Mouse (Mus musculus) lung, embryonic 14.5 days (tissue): ENCODE measurements at regions not wholly inside any gene's neighbourhood (a gene's known extent, or its start where the extent isn't known, plus 50 kb on each side); places are given as distances from the start of the nearest gene placed in this dataset.
A peak's percentile ranks its signal among the peaks of the same experiment; 100 is the strongest.

Source experiments
- ATAC-seq: fragments of 200-750 bp; cut with Nextera tagmentation; 2 replicates; pipeline ENCODE4 v1.8.0; 2017; ENCODE audit warnings: mild to moderate bottlenecking, moderate TSS enrichment, moderate library complexity; ENCODE audit not compliant: insufficient read depth
- DNase-seq: peaks from one replicate; pipeline ENCODE4 v3.0.0-alpha.2; 2015
- H3K27ac ChIP-seq: fragments of 300-500 bp; sonication (generic); 2 replicates; pipeline ENCODE4 v1.5.1; 2014; ENCODE audit warnings: low read depth, mild to moderate bottlenecking, moderate library complexity
- H3K27me3 ChIP-seq: fragments of 300-500 bp; sonication (generic); 2 replicates; pipeline ENCODE4 v1.6.1; 2014; ENCODE audit warnings: low read length, control low read depth; ENCODE audit not compliant: insufficient read depth
- H3K36me3 ChIP-seq: fragments of 300-500 bp; sonication (generic); 2 replicates; pipeline ENCODE4 v1.6.1; 2014; ENCODE audit warnings: control low read depth; ENCODE audit not compliant: insufficient read depth
- H3K4me1 ChIP-seq: fragments of 300-500 bp; sonication (generic); 2 replicates; pipeline ENCODE4 v1.6.1; 2014; ENCODE audit warnings: antibody characterized with exemption, control low read depth; ENCODE audit not compliant: insufficient read depth
- H3K4me2 ChIP-seq: fragments of 300-500 bp; sonication (generic); 2 replicates; pipeline ENCODE4 v1.6.1; 2014; ENCODE audit warnings: mild to moderate bottlenecking
- H3K4me3 ChIP-seq: fragments of 300-500 bp; sonication (generic); 2 replicates; pipeline ENCODE4 v1.5.1; 2014; ENCODE audit warnings: low read depth, low read length
- H3K9ac ChIP-seq: fragments of 300-500 bp; sonication (generic); 2 replicates; pipeline ENCODE4 v1.6.1; 2014
- H3K9me3 ChIP-seq: fragments of 300-500 bp; sonication (generic); 2 replicates; pipeline ENCODE4 v1.6.1; 2016; ENCODE audit warnings: low read depth, low read length, control low read depth
- CTCF ChIP-seq: IDR thresholded peaks from 2 replicates; pipeline ENCODE4 v1.5.1; 2016; ENCODE audit warnings: antibody characterized with exemption, low read depth
- WGBS: fragments of 180-500 bp; shearing (Covaris S2); extraction: QIAGEN DNeasy Blood & Tissue Kit; methylation state at CpG from one replicate; pipeline ENCODE4 v1.1.7; 2014; 5-methylcytosine and 5-hydroxymethylcytosine counted together

- no peak for DNase-seq
Measured at GRCm38 (mm10) chr12:92291490-92291889, 442.5 kb upstream of the Sel1l start.

GRCm38 (mm10) chr12:92285511-92285910 is 436.6 kb upstream of the Sel1l start:
- H3K36me3 ChIP-seq, result no peaks in the 10 kb centered on the region
- H3K4me3 ChIP-seq, result no peak overlapping the region
- H3K4me2 ChIP-seq, result no peak overlapping the region
- ATAC-seq (no peak), DNase-seq (no peak)
- H3K9me3 ChIP-seq, result no peaks in the 10 kb centered on the region
- no peak overlapping the region for H3K9ac ChIP-seq
- TF ChIP-seq CTCF, result no peak
- WGBS, result 85% methylated on average over 5 of the region's 5 CpGs
- H3K27ac ChIP-seq, result no peak overlapping the region
- H3K27me3 ChIP-seq, result no peaks in the 10 kb centered on the region
- no peaks in the 10 kb centered on the region for H3K4me1 ChIP-seq

More at GRCm38 (mm10) chr12:92291490-92291889, 442.5 kb upstream of the Sel1l start:
- H3K4me2 ChIP-seq, result no peak overlapping the region
- WGBS, result 94% methylated on average over 1 of the region's 1 CpGs
- no peak overlapping the region for H3K9ac ChIP-seq
- no peak for ATAC-seq
- no peaks in the 10 kb centered on the region for H3K36me3 ChIP-seq
- no peak overlapping the region for H3K27ac ChIP-seq
- H3K27me3 ChIP-seq, result no peaks in the 10 kb centered on the region
- no peak overlapping the region for H3K4me3 ChIP-seq
- no peaks in the 10 kb centered on the region for H3K9me3 ChIP-seq
- H3K4me1 ChIP-seq, result no peaks in the 10 kb centered on the region
- no peak for TF ChIP-seq CTCF

GRCm38 (mm10) chr12:92280470-92280869 is 431.5 kb upstream of the Sel1l start:
- DNase-seq (no peak), ATAC-seq (no peak)
- no peaks in the 10 kb centered on the region for H3K9me3 ChIP-seq
- H3K4me3 ChIP-seq, result no peak overlapping the region
- no peak overlapping the region for H3K9ac ChIP-seq
- no peaks in the 10 kb centered on the region for H3K4me1 ChIP-seq
- no peaks in the 10 kb centered on the region for H3K27me3 ChIP-seq
- H3K27ac ChIP-seq, result no peak overlapping the region
- WGBS, result 73% methylated on average over 1 of the region's 1 CpGs
- no peak overlapping the region for H3K4me2 ChIP-seq
- TF ChIP-seq CTCF, result no peak
- no peaks in the 10 kb centered on the region for H3K36me3 ChIP-seq

- Histone ChIP-seq H3K4me3 (no peak overlapping the region), H3K27ac (no peak overlapping the region), H3K4me2 (no peak overlapping the region), H3K4me1 (no peaks in the 10 kb centered on the region), H3K36me3 (no peaks in the 10 kb centered on the region), H3K27me3 (no peaks in the 10 kb centered on the region), H3K9me3 (no peaks in the 10 kb centered on the region), H3K9ac (no peak overlapping the region)
- TF ChIP-seq CTCF, result no peak
- DNase-seq (no peak), ATAC-seq (no peak)
- WGBS, result 76% methylated on average over 4 of the region's 4 CpGs
Measured at GRCm38 (mm10) chr12:92251962-92252361, 403.0 kb upstream of the Sel1l start.

- Histone ChIP-seq H3K4me2 (no peak overlapping the region), H3K9me3 (no peaks in the 10 kb centered on the region), H3K9ac (no peak overlapping the region), H3K4me1 (no peaks in the 10 kb centered on the region), H3K36me3 (no peaks in the 10 kb centered on the region), H3K27ac (no peak overlapping the region), H3K4me3 (no peak overlapping the region), H3K27me3 (no peaks in the 10 kb centered on the region)
- no peak; the same call in 1 of the 2 replicates for ATAC-seq
- TF ChIP-seq CTCF, result no peak
- DNase-seq, result peak; percentile 3
- WGBS, result 50% methylated on average over 6 of the region's 6 CpGs
Measured at GRCm38 (mm10) chr12:92246790-92247451, 398.0 kb upstream of the Sel1l start.

GRCm38 (mm10) chr12:92239956-92240699 is 391.2 kb upstream of the Sel1l start:
- Histone ChIP-seq H3K36me3 (no peaks in the 10 kb centered on the region), H3K9ac (no peak overlapping the region), H3K4me3 (no peak overlapping the region), H3K27me3 (no peaks in the 10 kb centered on the region), H3K4me1 (no peaks in the 10 kb centered on the region), H3K9me3 (no peaks in the 10 kb centered on the region), H3K27ac (no peak overlapping the region), H3K4me2 (no peak overlapping the region)
- TF ChIP-seq CTCF, result no peak
- 76% methylated on average over 5 of the region's 5 CpGs for WGBS
- DNase-seq (no peak), ATAC-seq (no peak)

GRCm38 (mm10) chr12:92233650-92234408 is 384.9 kb upstream of the Sel1l start:
- DNase-seq (no peak), ATAC-seq (no peak)
- Histone ChIP-seq H3K27ac (no peak overlapping the region), H3K9me3 (no peaks in the 10 kb centered on the region), H3K4me3 (no peak overlapping the region), H3K36me3 (no peaks in the 10 kb centered on the region), H3K4me1 (no peaks in the 10 kb centered on the region), H3K27me3 (no peaks in the 10 kb centered on the region), H3K4me2 (no peak overlapping the region), H3K9ac (no peak overlapping the region)
- 82% methylated on average over 3 of the region's 3 CpGs for WGBS
- TF ChIP-seq CTCF, result no peak
